In genomic region chr1:131562081-131562480, GRCm38 (mm10) we compare ENCODE assay signal across 26 mouse cellular contexts. TPM values are rescaled to one million over a fixed set of nuclear protein-coding genes. Genes with fewer than 3 reads are reported as not detected.
"Had no signal": no experiment of that assay in that cellular context is flagged by ENCODE, and none has a peak within 500 bp of the region (broad histone marks: within the 10 kb centered on the region; RNA-seq: fewer than 3 reads in every experiment).

No protein-coding gene starts in this region.

- H3K27ac ChIP-seq: lung, embryonic 15.5 days; midbrain, embryonic 13.5 days; midbrain, embryonic 15.5 days; neural tube, embryonic 12.5 days had no signal

- H3K4me2 ChIP-seq: lung, embryonic 15.5 days; midbrain, embryonic 11.5 days; midbrain, embryonic 13.5 days; midbrain, embryonic 15.5 days; neural tube, embryonic 12.5 days had no signal

- DNase-seq: liver, postnatal 0 days; lung, adult 2 months; lung, postnatal 14 days; lung, postnatal 36 days; right cerebral cortex, postnatal 25 days; right cerebral cortex, postnatal 4 days; spleen, adult 18-20 months; thymus, adult 2 months; thymus, postnatal 25 days; thymus, postnatal 4 days had no signal

- H3K9me3 ChIP-seq: lung, embryonic 15.5 days; megakaryocyte, embryonic 14.5 days; midbrain, embryonic 13.5 days; midbrain, embryonic 15.5 days; neural tube, embryonic 12.5 days had no signal

- H3K27me3 ChIP-seq: lung, embryonic 15.5 days; midbrain, embryonic 13.5 days; midbrain, embryonic 15.5 days; neural tube, embryonic 12.5 days had no signal

- ATAC-seq: liver, postnatal 0 days; lung, postnatal 0 days; midbrain, embryonic 13.5 days; midbrain, embryonic 15.5 days had no signal

- H3K4me1 ChIP-seq: lung, embryonic 15.5 days; midbrain, embryonic 13.5 days; midbrain, embryonic 15.5 days; neural tube, embryonic 12.5 days had no signal

- H3K9ac ChIP-seq: liver, postnatal 0 days; lung, embryonic 15.5 days; midbrain, embryonic 13.5 days; midbrain, embryonic 15.5 days; neural tube, embryonic 12.5 days had no signal

- H3K36me3 ChIP-seq: lung, embryonic 15.5 days; midbrain, embryonic 13.5 days; midbrain, embryonic 15.5 days; neural tube, embryonic 12.5 days had no signal

- H3K4me3 ChIP-seq: lung, embryonic 15.5 days; megakaryocyte, embryonic 14.5 days; midbrain, embryonic 13.5 days; midbrain, embryonic 15.5 days; neural tube, embryonic 12.5 days had no signal

RNA-seq across cellular contexts. Expression of gene Avpr1b, which starts 37.0 kb away (rescaled TPM):
- total RNA-seq: megakaryocyte progenitor cell, adult 5-6 weeks; midbrain, postnatal 0 days; monocyte, adult 5-6 weeks; neutrophil, adult 5-6 weeks had no signal
- polyA plus RNA-seq: liver, postnatal 0 days; lung, adult 2 months; lung, embryonic 15.5 days; lung, postnatal 0 days; macrophage; midbrain, embryonic 11.5 days; midbrain, embryonic 13.5 days; midbrain, embryonic 15.5 days; midbrain, postnatal 0 days; neural tube, embryonic 12.5 days; neural tube, embryonic 14.5 days; stomach, embryonic 14.5 days; testis, adult 2 months; thymus, adult 2 months; urinary bladder, adult 2 months had no signal
